Mouse (Mus musculus): ENCODE results near the gene Cd5.

GRCm38 (mm10) chr19:10685727-10686126 lies 53.1 kb downstream of the Cd5 start:
- TF ChIP-seq CTCF (IDR thresholded peaks at IDR 0.05; ENCODE audit: control insufficient read depth, insufficient read depth, insufficient read length): no peak
- no peak for TF ChIP-seq USF1 (IDR thresholded peaks at IDR 0.05; ENCODE audit: low read depth)

All from C2C12 (cell line).